Mouse (Mus musculus): Measurements from ENCODE around the gene Etv6.

The Etv6 gene

DNA sequence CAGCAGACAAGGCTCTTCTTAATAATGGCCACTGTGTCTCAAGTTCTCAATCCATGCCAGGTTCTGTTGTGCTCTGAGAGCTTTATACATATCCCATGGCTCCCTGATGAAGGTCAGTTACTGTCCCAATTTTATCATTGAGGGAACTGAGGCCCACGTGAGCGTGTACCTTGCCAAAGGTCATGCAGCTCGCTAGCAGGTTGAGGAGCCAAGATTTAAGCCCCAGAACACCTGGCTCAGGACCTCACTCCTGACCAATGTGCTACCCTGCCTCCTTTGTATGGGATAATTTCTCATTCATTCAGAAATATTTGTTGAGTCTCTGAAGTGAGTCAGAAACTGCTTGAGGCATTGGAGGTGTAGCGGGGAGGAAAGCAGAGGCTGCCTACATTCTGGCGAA, 170.8 kb downstream of the Etv6 start:
- no peak for DNase-seq (ENCODE audit: low read depth, low spot score)

DNA sequence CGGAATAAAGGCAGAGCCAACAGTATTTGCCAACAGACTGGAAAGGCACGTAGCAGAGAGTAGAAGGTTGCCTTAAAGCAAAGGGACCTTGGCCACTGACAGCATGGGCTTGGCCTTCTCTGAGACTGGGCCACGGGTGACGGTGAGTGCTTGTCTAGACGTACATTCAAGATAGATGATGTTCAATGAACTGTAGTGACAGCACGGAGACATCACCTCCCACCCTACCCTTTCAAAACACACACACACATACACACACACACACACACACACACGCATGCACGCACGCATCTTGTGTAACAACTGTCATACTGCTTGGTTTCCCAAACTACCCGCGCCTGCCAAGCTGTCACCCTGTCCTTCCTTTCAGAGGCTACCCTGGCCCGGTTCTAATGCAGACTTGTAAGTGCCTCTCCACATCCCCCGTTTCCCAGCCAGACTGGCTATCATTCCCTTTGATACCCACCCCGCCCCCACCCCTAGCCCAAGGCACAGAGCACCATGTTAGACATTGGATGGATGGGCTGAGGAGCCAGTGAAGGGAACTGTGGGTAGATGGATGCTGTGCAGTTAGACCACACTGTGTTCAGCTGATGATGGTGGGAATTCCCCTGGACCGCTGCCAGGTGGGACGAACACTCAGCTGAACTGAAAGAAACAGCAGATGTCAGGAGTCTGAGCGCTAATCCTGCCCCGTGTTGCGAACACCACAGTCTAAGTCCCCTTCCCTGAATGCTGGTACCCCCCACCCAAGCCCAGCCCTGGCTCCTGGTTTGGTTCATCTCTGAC, 172.1 kb downstream of the Etv6 start:
- no peak for DNase-seq (ENCODE audit: low read depth, low spot score)

DNA sequence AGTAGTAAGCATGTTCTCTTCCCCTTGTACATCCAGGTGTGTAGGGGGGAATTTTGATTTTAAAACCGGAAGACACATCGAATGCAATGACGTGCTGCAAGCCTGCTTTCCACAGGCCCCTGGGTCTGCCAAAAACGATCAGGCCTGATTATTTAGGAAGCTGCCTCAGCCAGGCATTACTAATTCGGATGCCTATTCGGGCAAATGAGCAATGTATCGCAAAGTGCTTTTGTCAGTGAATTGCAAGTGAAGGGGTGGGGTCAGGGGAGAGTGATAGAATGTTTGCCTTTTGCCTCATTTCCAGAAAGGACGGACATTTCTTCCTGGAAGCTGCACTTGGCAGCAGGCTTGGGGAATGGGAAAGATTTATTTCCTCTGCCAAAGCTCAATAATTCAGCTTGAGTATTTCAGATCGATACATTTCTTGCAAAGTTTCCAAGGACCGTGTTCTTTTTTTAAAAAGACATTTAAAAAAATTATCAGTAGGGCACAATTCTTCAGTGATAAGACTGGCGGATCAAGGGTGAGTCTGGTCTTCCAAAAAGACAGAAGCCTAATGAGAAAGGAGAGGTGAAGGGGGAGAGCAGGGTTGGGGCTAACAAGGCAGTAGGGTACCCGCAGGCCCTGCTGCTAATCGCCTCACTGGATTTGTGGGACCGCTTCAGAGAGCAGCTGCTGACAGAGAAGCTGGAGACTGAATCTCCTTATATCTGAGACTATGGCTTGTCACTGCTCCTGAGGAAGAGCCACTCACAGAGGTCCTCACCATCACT, 172.9 kb downstream of the Etv6 start:
- no peak for DNase-seq (ENCODE audit: low read depth, low spot score)

DNA sequence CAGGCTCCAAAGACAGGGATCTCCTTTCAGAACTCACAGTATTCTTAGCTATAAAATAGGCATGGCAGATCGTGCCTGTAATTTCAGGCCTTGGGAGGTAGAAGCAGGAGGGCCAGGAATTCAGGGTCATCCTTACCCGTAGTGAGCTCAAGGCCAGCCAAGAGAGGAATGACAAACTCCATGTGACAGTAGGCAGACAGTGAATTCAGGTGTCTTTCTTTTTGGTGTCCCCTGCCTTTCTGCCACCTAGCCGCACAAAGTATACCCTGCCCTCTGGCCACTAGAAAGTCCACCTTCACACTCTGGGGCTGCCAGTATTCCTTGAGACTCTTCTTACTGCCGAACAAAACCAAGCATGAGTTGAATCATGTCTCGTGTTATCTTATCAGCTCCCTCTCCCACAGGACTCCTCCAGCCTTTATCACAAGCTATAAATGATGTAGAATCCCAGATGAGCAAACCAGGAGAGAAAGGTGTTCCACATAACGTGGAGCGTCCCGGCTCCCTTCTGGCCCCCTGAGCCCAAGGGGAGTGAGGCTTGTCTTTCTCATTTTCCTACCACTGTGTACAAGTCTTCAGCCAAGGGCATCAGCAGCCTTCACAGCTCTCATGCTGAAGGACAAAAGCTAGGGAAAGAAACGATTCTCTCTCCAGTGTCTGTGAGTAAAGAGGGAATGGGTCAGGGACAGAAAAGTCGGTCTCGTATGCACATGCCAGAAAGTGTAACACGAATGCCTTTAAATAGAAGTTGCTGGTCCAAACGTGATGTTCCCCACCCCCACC, 175.4 kb downstream of the Etv6 start:
- no peak for DNase-seq (ENCODE audit: low read depth, low spot score)

DNA sequence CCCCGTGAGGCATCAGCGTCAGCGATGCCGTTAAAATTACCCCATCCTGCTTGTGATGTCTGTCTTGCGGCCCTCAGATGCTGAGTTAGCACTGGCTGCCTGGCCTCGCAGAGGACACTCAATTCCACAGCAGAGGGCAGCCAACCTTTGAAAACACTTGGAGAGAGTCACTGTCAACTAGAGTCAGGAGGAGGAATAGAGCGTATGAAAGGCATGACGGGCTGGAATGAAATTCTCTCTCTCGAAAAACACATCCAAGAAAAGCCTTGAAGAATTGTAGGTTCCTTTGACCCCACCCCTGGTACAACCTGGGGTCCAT, 175.9 kb downstream of the Etv6 start:
- no peak for DNase-seq (ENCODE audit: low read depth, low spot score)

DNA sequence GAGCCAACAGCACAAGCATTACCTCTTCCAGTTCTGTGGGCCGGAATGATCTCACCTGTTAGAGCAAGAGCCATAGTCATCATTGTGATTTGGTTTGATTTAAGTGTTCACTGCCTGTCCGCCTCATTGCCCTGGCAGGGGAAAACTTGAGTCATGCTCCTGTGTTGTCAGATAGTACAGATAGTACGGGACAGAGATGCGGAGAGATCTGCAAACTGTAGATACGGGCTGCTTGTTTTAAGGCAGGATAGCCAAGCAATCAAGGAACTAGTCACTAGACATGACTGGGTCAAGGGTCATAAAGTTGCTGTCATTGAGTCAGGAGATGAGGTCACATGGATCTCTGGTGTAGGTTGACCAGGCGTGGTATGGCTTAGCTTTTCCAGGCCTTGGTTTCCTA, 182.2 kb downstream of the Etv6 start:
- DNase-seq (ENCODE audit: low read depth, low spot score), result no peak

DNA sequence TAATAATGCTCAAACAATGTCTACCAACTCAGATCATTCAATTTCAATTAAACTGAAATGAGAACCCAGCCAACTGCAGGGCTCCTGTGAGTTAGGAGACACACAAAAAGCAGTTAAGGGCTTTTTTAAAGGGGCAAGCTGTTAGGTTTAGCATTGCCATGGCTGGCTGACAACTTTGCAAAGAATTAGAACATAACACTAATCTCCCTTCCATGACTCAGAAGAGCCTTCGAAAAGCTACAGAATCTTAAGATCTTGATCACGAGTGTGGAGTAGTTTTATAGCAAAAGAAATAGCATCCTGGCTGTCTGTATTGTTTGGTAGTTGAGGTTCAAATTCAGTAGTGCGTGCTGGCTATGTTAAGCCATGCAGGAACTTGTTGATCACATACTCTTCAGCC, 182.9 kb downstream of the Etv6 start:
- DNase-seq (ENCODE audit: low read depth, low spot score), result no peak

DNA sequence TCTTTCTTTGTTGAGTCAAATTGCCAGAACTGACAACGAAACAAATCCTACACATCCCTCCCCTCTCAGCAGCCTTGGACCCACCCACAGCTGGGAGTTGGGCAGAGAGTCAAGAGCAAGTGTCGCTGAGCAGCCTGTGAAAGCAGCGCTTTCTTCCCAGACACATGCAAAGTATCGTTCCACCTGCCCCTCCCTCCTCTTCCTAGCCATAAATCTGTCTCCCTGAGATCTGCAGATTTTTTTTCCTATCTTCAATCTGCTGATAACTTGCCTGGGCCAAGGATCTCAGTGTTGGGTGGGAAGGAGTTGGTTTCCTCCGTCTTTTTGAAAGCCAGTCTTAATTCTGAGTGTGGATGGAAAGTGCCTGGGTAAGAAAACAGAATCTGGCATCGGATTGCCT, 183.9 kb downstream of the Etv6 start:
- no peak for DNase-seq (ENCODE audit: low read depth, low spot score)

DNA sequence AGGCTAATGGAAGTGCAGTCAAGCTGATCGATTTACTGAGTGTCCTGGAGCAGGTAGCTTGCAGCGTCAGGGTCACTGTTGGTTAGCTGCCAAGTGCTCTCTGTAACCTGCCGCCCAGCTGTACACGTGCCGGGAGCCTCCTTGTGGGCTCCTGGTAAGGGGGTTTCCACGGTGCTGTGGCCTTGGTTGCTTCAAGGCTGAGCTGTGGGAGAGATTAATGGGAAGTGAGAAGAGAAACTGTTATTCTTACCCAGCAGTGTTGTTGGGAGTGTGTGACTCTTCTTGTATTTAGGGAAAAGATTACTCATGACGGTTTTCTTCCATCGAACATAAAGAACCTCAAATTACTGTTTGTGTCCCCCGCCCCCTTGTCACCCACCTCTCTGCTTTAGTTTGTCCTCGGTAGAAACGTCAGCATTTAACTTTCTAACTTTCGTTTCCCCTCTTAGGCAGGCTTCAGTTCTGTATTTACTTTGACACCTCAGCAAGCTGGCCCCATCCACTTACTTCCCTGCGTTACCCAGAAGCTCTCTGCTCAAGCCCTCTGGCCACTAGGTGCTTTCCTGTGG, 184.8 kb downstream of the Etv6 start:
- DNase-seq (ENCODE audit: low read depth, low spot score), result no peak

DNA sequence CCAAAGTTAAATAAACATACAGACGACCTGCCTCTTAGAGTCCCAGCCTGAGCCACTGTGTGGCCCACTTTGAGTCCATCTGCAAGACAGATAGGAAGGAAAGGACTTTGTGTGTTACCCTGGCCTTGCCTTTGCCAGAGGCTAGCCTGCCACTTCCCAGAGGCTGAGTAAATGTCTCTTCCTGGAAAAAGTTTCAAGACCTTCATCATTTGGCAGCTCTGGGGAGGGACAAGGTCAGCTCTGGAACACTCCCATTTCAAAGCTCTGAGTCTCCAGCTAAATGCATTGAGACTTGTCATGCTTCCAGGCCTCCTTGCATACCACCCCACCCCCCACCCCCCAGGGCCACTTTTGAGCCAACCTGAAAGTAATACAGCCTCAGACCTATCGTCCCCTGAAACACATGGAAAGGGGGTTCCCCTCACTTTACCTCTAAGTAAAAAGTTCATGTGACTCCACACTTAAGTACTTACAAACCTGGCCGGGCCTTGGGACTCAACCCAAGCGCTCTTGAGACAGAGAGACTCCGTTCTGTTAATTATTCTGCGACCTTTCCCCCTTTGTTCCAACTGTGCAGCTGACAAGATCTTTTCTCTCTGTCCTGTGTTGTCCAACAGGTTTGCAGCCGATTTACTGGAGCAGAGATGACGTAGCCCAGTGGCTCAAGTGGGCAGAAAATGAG, 186.9 kb downstream of the Etv6 start:
- no peak for DNase-seq (ENCODE audit: low read depth, low spot score)

DNA sequence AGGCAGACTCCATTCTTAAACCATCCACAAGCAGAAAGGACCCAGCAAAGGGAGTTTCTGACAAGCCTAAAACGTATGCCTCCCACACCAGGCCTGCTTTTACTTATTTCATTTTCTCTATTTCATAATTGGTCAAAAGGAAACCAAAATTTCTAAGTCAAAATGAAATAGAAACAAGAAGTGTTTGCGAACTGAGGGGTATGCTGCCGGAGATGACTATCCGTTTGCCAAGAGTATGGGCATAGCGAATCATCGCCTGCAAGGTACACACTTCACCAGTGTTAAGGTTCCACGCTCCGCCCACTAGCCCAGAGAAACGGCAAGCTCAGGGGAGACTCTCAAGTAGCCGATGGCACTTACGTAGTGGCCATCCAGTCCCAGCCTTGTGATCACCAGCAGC, 190.1 kb downstream of the Etv6 start:
- no peak for DNase-seq (ENCODE audit: low read depth, low spot score)

DNA sequence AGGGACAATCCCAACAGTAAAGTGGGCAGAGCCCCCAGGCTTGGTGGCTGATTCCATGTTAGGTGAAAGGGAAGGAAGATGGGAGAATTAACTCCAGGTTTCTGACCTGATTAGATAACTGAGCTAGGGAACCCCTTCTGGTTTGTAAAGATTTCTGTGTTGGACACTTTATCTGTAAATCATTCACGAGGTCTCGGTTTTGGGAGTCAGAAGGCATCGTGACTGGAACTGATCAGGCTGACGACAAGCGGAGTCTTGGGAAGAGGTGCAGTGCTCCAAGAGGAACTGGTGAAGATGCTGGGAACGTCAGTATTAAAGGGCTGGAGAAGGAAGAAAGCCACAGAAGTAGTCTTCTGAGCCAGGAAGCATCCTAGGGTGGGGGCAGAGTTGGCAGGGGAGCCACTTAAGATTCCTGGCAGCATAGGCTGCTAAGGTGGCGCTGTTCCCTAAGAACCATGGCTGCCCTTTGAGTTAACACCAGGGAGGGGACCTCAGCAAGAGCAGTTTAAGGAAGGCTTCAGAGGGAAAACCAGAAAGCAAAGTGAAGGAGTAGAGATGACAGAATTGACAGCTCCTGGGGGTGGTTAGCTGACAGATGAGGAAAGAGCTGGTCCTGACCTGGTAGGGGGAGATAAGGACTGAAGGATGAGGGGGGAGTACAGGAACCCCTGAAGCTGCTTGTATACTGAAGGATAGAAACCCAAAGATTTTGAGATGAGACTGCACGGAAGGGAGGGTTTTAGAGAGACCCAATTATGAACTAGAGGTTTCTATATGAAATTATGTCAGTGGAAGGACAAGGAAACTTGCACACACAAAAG, 191.1 kb downstream of the Etv6 start:
- no peak for DNase-seq (ENCODE audit: low read depth, low spot score)

DNA sequence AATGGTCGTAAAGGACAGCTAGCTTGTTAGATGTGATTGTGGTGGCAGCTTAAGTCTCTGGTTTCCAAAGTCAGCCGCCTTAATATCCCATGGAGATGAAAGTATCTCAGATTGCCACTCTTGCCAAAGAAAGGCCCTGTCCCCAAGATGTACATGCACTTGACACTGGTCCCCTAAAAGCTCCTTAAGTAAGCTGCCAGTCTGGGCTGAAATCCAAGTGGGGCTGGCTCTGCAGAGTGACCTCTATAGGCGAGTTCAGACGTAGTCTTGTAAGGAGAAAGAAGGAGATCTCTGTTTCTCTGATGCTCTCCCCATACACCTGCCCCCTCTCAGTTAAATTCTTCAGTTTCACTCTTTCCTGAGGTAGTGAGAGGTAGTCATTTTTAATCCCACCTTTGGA, 200.8 kb downstream of the Etv6 start:
- no peak for DNase-seq (ENCODE audit: low read depth, low spot score)

DNA sequence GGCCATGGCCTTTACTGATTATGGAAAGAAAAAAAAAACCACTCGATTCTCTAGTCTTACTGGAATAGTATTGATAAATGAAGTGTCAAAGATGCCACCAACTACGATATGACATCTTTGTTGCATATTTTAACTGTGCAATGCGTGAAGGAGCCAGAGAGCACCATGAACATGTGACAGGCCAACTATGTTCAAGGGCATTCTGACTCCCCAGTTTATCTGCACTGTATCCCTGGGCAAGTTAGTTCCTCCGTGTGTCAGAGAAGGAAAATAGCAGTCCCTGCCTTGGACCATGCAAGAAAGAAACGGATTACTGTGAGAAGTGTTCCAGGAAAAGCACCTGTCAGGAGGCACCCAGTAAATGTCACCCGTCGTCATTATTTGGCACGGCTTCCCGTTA, 203.0 kb downstream of the Etv6 start:
- no peak for DNase-seq (ENCODE audit: low read depth, low spot score)

DNA sequence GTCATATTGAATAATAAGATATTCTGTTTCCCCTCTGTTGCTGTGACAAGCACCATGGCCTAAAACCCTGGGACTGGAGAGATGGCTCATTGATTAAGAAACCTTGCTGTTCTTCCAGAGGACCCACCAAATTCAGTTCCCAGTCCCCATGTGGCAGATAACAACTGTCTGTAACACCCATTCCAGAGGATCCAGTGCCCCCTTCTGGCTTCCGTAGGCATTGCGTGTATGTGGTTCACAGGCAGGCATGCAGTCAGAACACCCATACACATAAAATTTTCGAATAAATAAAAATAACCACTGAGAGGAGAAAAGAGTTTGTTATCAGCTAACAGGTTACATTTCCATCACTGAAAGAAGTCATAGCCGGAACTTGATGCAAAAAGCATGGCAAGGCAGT, 205.5 kb downstream of the Etv6 start:
- DNase-seq (ENCODE audit: low read depth, low spot score), result no peak

DNA sequence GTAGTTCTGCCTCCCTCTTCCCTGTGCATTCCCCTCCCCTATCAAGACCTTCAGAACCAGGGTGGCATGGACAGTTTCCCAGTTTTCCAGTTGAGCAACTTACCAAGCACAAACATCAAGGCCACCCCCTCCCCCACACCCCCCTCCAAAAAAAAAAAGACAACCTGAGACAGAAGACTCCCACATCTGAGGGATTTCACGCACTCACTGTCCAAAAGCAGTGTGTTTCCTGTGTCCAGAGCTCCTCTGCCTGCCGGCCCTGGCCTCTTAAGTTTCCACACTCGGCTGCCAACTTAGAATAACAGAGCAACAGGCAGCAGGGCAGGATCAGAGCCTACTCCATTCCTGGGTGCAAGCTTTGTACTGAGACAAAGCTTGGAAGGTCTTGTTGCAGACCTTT, 207.6 kb downstream of the Etv6 start:
- DNase-seq (ENCODE audit: low read depth, low spot score), result no peak

DNA sequence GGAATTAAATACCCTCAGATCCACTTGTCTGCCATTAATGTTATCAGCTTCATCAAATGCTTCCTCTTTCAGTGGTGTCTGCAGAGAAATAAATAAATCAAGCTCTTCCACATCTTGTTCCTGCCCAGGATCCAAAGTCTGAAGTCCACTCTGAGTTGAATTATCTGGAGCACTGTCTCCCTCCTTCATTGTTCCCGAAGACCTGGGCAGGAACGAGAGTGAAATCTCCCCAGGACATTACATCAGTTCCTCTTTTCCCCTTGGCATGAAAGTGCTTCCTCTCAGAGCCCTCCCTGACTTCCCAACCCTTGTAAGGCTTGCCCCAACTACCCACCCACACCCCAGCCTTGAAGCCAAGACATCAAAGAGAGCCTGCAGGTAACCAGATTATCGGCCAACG, 208.0 kb downstream of the Etv6 start:
- DNase-seq (ENCODE audit: low read depth, low spot score), result no peak

DNA sequence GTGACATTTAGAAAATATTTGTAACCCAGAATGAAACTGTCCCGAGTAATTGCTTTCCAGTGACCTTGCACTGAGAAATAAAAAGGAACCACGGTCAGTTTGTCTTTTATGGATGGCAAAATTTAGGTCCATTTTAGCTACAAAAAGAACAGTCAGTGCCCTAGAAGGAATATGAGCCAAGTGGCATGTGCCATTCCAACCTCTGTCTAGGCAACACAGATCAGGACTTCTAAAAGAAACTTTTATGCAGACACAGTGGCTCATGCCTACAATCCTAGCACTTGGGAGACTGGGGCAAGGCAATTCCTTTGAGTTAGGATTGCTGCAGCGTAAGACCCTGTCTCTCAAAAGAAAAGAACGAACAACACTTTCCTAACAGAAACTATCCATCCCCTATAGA, 208.6 kb downstream of the Etv6 start:
- no peak for DNase-seq (ENCODE audit: low read depth, low spot score)

DNA sequence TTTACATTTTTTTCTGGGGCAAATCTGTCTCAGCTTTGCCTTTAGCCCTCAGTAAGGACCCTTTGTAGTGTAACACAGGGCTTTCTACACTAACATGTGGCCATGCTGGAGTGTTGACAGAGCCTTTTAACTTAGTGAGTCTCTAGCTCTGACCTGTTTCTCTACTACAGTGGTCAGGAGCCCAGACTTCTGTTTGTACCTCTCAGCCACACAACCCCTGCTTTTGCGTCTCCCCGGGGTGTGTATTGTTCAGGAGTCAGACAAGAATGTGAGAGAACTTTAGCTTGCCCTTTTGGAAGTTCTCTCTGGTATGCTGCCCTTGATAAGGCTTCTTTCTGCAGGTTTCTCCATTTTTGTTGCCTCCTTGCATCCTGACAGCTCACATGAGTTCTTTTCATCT, 210.6 kb downstream of the Etv6 start:
- peak; percentile 34 for DNase-seq (ENCODE audit: low read depth, low spot score)

DNA sequence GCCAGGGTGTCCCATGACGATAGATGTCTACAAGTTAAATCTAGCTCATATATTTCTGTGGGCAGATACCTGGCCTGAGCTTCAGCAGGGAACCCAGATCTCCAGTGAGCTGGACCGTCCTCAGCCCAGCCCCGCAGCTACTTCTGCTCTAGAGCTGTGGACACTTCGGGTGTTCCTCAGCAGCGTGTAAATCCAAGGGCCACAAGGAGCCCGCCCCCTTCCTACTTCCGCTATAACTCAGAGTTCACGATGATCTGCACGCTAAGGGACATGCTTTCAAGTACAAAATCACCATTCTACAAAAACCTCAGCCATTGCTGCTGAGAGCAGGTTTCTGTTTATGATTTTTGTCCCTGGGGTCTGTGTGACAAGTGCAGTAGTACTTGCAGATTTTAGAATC, 211.8 kb downstream of the Etv6 start:
- no peak for DNase-seq (ENCODE audit: low read depth, low spot score)

DNA sequence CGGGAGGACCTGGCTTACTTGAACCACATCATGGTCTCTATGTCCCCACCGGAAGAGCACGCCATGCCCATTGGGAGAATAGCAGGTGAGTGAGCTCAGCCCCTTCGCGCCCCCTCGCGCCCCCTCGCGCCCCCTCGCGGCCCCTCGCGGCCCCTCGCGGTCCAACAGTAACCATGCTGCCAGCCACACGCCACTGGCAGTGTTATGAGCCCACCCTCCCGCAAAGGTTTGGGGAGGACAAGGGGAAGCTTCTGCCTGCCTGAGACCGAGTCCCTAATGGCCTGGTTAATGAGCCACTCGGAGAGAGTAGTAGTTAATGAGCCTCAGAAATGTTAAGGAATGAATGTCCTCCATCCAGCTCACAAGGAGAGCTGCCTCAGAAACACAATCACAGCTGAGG, 213.2 kb downstream of the Etv6 start:
- no peak for DNase-seq (ENCODE audit: low read depth, low spot score)
